Mouse (Mus musculus): ENCODE measurements at regions not wholly inside any gene's neighbourhood (a gene's known extent, or its start where the extent isn't known, plus 50 kb on each side); places are given as distances from the start of the nearest gene placed in this dataset.

GRCm38 (mm10) chr12:77742716-77743115 is 451.3 kb upstream of the Gm6657 start:
- no peak for DNase-seq
- no peaks in the 10 kb centered on the region for H3K4me1 ChIP-seq (replicated peaks; ENCODE audit: control insufficient read depth, insufficient read depth, low read length)
- no peaks in the 10 kb centered on the region for H3K36me3 ChIP-seq (ENCODE audit: control insufficient read depth, insufficient read depth, low read length)
- TF ChIP-seq POLR2A (IDR thresholded peaks at IDR 0.05; ENCODE audit: control insufficient read depth, extremely low read depth, insufficient read depth, low read length, poor library complexity), result no peak
- TF ChIP-seq CTCF (IDR thresholded peaks at IDR 0.05; ENCODE audit: borderline replicate concordance, control insufficient read depth, extremely low read depth, insufficient read depth, low read length, poor library complexity), result no peak
- no peak overlapping the region for H3K27ac ChIP-seq (ENCODE audit: control insufficient read depth, insufficient read depth, low read length)
- no peaks in the 10 kb centered on the region for H3K27me3 ChIP-seq (ENCODE audit: control insufficient read depth, insufficient read depth, low read length)
- 70% methylated on average over 3 of the region's 3 CpGs for WGBS
- H3K4me3 ChIP-seq (ENCODE audit: control insufficient read depth, insufficient read depth, low read length), result no peak overlapping the region

GRCm38 (mm10) chr12:77749438-77750007 is 444.5 kb upstream of the Gm6657 start:
- TF ChIP-seq POLR2A (IDR thresholded peaks at IDR 0.05; ENCODE audit: control insufficient read depth, extremely low read depth, insufficient read depth, low read length, poor library complexity), result no peak
- TF ChIP-seq CTCF (IDR thresholded peaks at IDR 0.05; ENCODE audit: borderline replicate concordance, control insufficient read depth, extremely low read depth, insufficient read depth, low read length, poor library complexity), result no peak
- Histone ChIP-seq H3K27me3 (ENCODE audit: control insufficient read depth, insufficient read depth, low read length) (no peaks in the 10 kb centered on the region), H3K4me1 (replicated peaks; ENCODE audit: control insufficient read depth, insufficient read depth, low read length) (no peaks in the 10 kb centered on the region), H3K4me3 (ENCODE audit: control insufficient read depth, insufficient read depth, low read length) (no peak overlapping the region), H3K27ac (ENCODE audit: control insufficient read depth, insufficient read depth, low read length) (no peak overlapping the region), H3K36me3 (ENCODE audit: control insufficient read depth, insufficient read depth, low read length) (no peaks in the 10 kb centered on the region)
- 92% methylated on average over 3 of the region's 3 CpGs for WGBS
- no peak for DNase-seq

GRCm38 (mm10) chr12:77752181-77752580 is 441.9 kb upstream of the Gm6657 start:
- Histone ChIP-seq H3K27me3 (ENCODE audit: control insufficient read depth, insufficient read depth, low read length) (no peaks in the 10 kb centered on the region), H3K27ac (ENCODE audit: control insufficient read depth, insufficient read depth, low read length) (no peak overlapping the region), H3K4me3 (ENCODE audit: control insufficient read depth, insufficient read depth, low read length) (no peak overlapping the region), H3K4me1 (replicated peaks; ENCODE audit: control insufficient read depth, insufficient read depth, low read length) (no peaks in the 10 kb centered on the region), H3K36me3 (ENCODE audit: control insufficient read depth, insufficient read depth, low read length) (no peaks in the 10 kb centered on the region)
- TF ChIP-seq POLR2A (IDR thresholded peaks at IDR 0.05; ENCODE audit: control insufficient read depth, extremely low read depth, insufficient read depth, low read length, poor library complexity) (no peak), CTCF (IDR thresholded peaks at IDR 0.05; ENCODE audit: borderline replicate concordance, control insufficient read depth, extremely low read depth, insufficient read depth, low read length, poor library complexity) (no peak)
- 92% methylated on average over 5 of the region's 5 CpGs for WGBS
- DNase-seq, result no peak

- 91% methylated on average over 7 of the region's 7 CpGs for WGBS
- H3K36me3 ChIP-seq (ENCODE audit: control insufficient read depth, insufficient read depth, low read length), result no peaks in the 10 kb centered on the region
- H3K4me3 ChIP-seq (ENCODE audit: control insufficient read depth, insufficient read depth, low read length), result no peak overlapping the region
- H3K27me3 ChIP-seq (ENCODE audit: control insufficient read depth, insufficient read depth, low read length), result no peaks in the 10 kb centered on the region
- H3K27ac ChIP-seq (ENCODE audit: control insufficient read depth, insufficient read depth, low read length), result no peak overlapping the region
- no peak for DNase-seq
- no peaks in the 10 kb centered on the region for H3K4me1 ChIP-seq (replicated peaks; ENCODE audit: control insufficient read depth, insufficient read depth, low read length)
- TF ChIP-seq CTCF (IDR thresholded peaks at IDR 0.05; ENCODE audit: borderline replicate concordance, control insufficient read depth, extremely low read depth, insufficient read depth, low read length, poor library complexity) (no peak), POLR2A (IDR thresholded peaks at IDR 0.05; ENCODE audit: control insufficient read depth, extremely low read depth, insufficient read depth, low read length, poor library complexity) (no peak)
These were observed 438.0 kb upstream of the Gm6657 start for GRCm38 (mm10) chr12:77756021-77756420.

- WGBS, result 90% methylated on average over 3 of the region's 3 CpGs
- Histone ChIP-seq H3K27me3 (ENCODE audit: control insufficient read depth, insufficient read depth, low read length) (no peaks in the 10 kb centered on the region), H3K4me3 (ENCODE audit: control insufficient read depth, insufficient read depth, low read length) (no peak overlapping the region), H3K36me3 (ENCODE audit: control insufficient read depth, insufficient read depth, low read length) (no peaks in the 10 kb centered on the region), H3K27ac (ENCODE audit: control insufficient read depth, insufficient read depth, low read length) (no peak overlapping the region), H3K4me1 (replicated peaks; ENCODE audit: control insufficient read depth, insufficient read depth, low read length) (no peaks in the 10 kb centered on the region)
- no peak for TF ChIP-seq POLR2A (IDR thresholded peaks at IDR 0.05; ENCODE audit: control insufficient read depth, extremely low read depth, insufficient read depth, low read length, poor library complexity)
- TF ChIP-seq CTCF (IDR thresholded peaks at IDR 0.05; ENCODE audit: borderline replicate concordance, control insufficient read depth, extremely low read depth, insufficient read depth, low read length, poor library complexity), result no peak
- DNase-seq, result no peak
These were observed 433.1 kb upstream of the Gm6657 start for GRCm38 (mm10) chr12:77760976-77761375.

- Histone ChIP-seq H3K4me3 (ENCODE audit: control insufficient read depth, insufficient read depth, low read length) (no peak overlapping the region), H3K27ac (ENCODE audit: control insufficient read depth, insufficient read depth, low read length) (no peak overlapping the region), H3K27me3 (ENCODE audit: control insufficient read depth, insufficient read depth, low read length) (no peaks in the 10 kb centered on the region), H3K36me3 (ENCODE audit: control insufficient read depth, insufficient read depth, low read length) (no peaks in the 10 kb centered on the region), H3K4me1 (replicated peaks; ENCODE audit: control insufficient read depth, insufficient read depth, low read length) (no peaks in the 10 kb centered on the region)
- TF ChIP-seq CTCF (IDR thresholded peaks at IDR 0.05; ENCODE audit: borderline replicate concordance, control insufficient read depth, extremely low read depth, insufficient read depth, low read length, poor library complexity) (no peak), POLR2A (IDR thresholded peaks at IDR 0.05; ENCODE audit: control insufficient read depth, extremely low read depth, insufficient read depth, low read length, poor library complexity) (no peak)
- WGBS, result over 99% methylated on average over 6 of the region's 6 CpGs
- no peak for DNase-seq
These were observed 418.0 kb upstream of the Gm6657 start for GRCm38 (mm10) chr12:77776011-77776546.

- WGBS, result 94% methylated on average over 8 of the region's 8 CpGs
- H3K27ac ChIP-seq (ENCODE audit: control insufficient read depth, insufficient read depth, low read length), result no peak overlapping the region
- TF ChIP-seq CTCF (IDR thresholded peaks at IDR 0.05; ENCODE audit: borderline replicate concordance, control insufficient read depth, extremely low read depth, insufficient read depth, low read length, poor library complexity) (no peak), POLR2A (IDR thresholded peaks at IDR 0.05; ENCODE audit: control insufficient read depth, extremely low read depth, insufficient read depth, low read length, poor library complexity) (no peak)
- DNase-seq, result no peak
- no peaks in the 10 kb centered on the region for H3K4me1 ChIP-seq (replicated peaks; ENCODE audit: control insufficient read depth, insufficient read depth, low read length)
- H3K27me3 ChIP-seq (ENCODE audit: control insufficient read depth, insufficient read depth, low read length), result no peaks in the 10 kb centered on the region
- H3K4me3 ChIP-seq (ENCODE audit: control insufficient read depth, insufficient read depth, low read length), result no peak overlapping the region
- H3K36me3 ChIP-seq (ENCODE audit: control insufficient read depth, insufficient read depth, low read length), result no peaks in the 10 kb centered on the region
These were observed 417.3 kb upstream of the Gm6657 start for GRCm38 (mm10) chr12:77776755-77777154.
